Mouse (Mus musculus) heart, embryonic 12.5 days (tissue): ENCODE results near the gene Gm17482. TPM values are rescaled to one million over a fixed set of nuclear protein-coding genes. Genes with fewer than 3 reads are reported as not detected.

ENCODE experiments used
- ATAC-seq: fragments of 200-750 bp; cut with Nextera tagmentation; 2 replicates; pipeline ENCODE4 v1.8.0; 2017; ENCODE audit warnings: moderate TSS enrichment, moderate library complexity; ENCODE audit not compliant: insufficient number of reproducible peaks, low FRiP score
- H3K27ac ChIP-seq: fragments of 300-500 bp; sonication (generic); 2 replicates; pipeline ENCODE4 v1.5.1; 2016; ENCODE audit warnings: mild to moderate bottlenecking, moderate library complexity; ENCODE audit not compliant: poor library complexity, severe bottlenecking
- H3K27me3 ChIP-seq: fragments of 300-500 bp; sonication (generic); replicated peaks from 2 replicates; pipeline ENCODE4 v1.6.1; 2016; ENCODE audit warnings: mild to moderate bottlenecking, moderate library complexity
- H3K36me3 ChIP-seq: fragments of 300-500 bp; sonication (generic); 2 replicates; pipeline ENCODE4 v1.6.1; 2016; ENCODE audit warnings: mild to moderate bottlenecking, moderate library complexity
- H3K4me1 ChIP-seq: fragments of 300-500 bp; sonication (generic); replicated peaks from 2 replicates; pipeline ENCODE4 v1.6.1; 2016; ENCODE audit warnings: mild to moderate bottlenecking
- H3K4me2 ChIP-seq: fragments of 300-500 bp; sonication (generic); 2 replicates; pipeline ENCODE4 v1.6.1; 2016; ENCODE audit warnings: mild to moderate bottlenecking, moderate library complexity
- H3K4me3 ChIP-seq: fragments of 300-500 bp; sonication (generic); 2 replicates; pipeline ENCODE4 v1.5.1; 2016; ENCODE audit warnings: mild to moderate bottlenecking
- H3K9ac ChIP-seq: fragments of 300-500 bp; sonication (generic); 2 replicates; pipeline ENCODE4 v1.6.1; 2016; ENCODE audit warnings: mild to moderate bottlenecking, moderate library complexity
- H3K9me3 ChIP-seq: fragments of 300-500 bp; sonication (generic); replicated peaks from 2 replicates; pipeline ENCODE4 v1.6.1; 2016; ENCODE audit warnings: mild to moderate bottlenecking, moderate library complexity
- WGBS: fragments of 180-500 bp; shearing (Covaris S2); methylation state at CpG from one replicate; pipeline ENCODE4 v1.1.7; 2016; 5-methylcytosine and 5-hydroxymethylcytosine counted together
- polyA plus RNA-seq: library from polyadenylated mRNA; unstranded; fragments of >200 nt; fragmentation: Nextera tagmentation; extraction: Ambion mirVana; gene quantifications from 2 replicates; pipeline ENCODE4 v1.2.1, GENCODE M21; 2016

The Gm17482 gene
- polyA plus RNA-seq, 1 experiment from 2014 or later = not detected

DNA sequence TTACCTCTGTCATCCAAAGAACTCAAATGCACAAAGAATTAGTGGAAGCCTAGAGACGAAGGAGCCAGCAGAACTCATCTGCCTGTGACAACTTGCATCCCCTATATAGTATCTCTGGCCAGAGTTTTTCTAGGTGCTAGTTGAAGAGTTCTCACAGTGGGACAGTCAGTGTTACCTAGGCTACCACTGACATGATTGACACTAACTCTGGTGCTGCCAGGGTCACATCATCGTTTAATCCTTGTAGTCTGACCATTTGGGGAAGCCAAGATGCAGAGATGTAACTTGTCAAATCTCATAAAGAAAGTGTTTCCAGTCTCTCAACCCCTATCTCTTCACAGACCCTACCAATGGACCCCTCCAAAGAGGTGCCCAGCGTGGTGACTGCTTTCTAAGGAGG is 44.2 kb downstream of the Gm17482 start:
- WGBS = 58% methylated on average over 3 of the region's 3 CpGs
- H3K4me2 ChIP-seq = peak overlapping the region; percentile 11; the same call in 1 of the 2 replicates
- peaks cover 80% of the 10 kb centered on the region for H3K27me3 ChIP-seq

DNA sequence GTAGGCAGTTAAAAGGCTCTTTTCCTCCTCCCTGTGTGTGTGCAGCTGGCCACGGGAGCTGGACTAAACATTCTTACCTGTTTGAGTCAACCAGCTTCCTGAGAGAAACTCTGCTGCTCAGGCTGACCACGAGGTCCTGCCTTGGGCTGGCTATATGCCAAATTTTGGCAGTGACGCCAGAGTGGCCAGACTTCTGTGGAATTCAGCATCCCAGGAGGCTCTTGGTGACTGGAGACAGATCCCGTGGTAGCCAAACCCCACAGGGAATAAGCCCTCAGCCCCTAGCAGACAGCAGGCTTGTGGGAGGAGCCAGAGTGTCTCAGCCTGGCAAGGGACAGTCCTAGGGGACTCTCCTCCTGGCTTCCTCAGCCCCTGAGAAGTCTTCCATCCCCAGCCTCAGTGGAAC is 44.7 kb downstream of the Gm17482 start:
- Histone ChIP-seq H3K27me3 (peaks cover 80% of the 10 kb centered on the region), H3K4me3 (no peak overlapping the region), H3K36me3 (no peaks in the 10 kb centered on the region), H3K4me2 (peak overlapping the region; percentile 11), H3K9ac (no peak overlapping the region), H3K9me3 (no peaks in the 10 kb centered on the region), H3K27ac (0 out of 2 replicates have a peak overlapping the region, but pooled peaks have one; percentile 26), H3K4me1 (peaks cover 25% of the 10 kb centered on the region)
- 4% methylated on average over 4 of the region's 4 CpGs for WGBS
- peak; percentile 60 for ATAC-seq

More for the DNA sequence above, 44.2 kb downstream of the Gm17482 start:
- H3K4me3 ChIP-seq = no peak overlapping the region
- ATAC-seq = no peak
- H3K36me3 ChIP-seq = no peaks in the 10 kb centered on the region
- peaks cover 25% of the 10 kb centered on the region for H3K4me1 ChIP-seq
- 0 out of 2 replicates have a peak overlapping the region, but pooled peaks have one; percentile 26 for H3K27ac ChIP-seq
- no peaks in the 10 kb centered on the region for H3K9me3 ChIP-seq
- no peak overlapping the region for H3K9ac ChIP-seq

DNA sequence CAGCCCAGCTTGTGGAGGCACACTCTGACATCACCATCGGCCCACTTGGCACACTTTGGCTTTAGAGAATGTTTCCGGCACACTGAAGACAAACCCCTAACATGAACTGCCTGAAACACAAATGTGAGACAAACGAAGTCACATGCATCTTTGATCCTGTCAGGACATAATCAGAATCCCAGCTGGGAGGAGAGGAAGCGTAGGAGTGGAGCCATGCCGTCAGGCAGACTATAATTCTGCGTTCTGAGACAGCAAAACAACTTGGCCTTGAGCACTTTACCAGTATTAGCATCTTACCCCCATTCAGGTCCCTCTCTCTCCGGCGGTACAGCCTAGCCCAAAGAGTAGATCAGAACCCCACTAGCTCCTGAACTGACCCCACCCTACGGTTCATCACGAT is 46.2 kb downstream of the Gm17482 start:
- Histone ChIP-seq H3K9me3 (no peaks in the 10 kb centered on the region), H3K4me1 (peaks cover 34% of the 10 kb centered on the region), H3K4me3 (no peak overlapping the region), H3K27ac (no peak overlapping the region), H3K9ac (no peak overlapping the region), H3K27me3 (peaks cover 82% of the 10 kb centered on the region), H3K4me2 (no peak overlapping the region), H3K36me3 (no peaks in the 10 kb centered on the region)
- 84% methylated on average over 10 of the region's 10 CpGs for WGBS
- ATAC-seq = no peak

DNA sequence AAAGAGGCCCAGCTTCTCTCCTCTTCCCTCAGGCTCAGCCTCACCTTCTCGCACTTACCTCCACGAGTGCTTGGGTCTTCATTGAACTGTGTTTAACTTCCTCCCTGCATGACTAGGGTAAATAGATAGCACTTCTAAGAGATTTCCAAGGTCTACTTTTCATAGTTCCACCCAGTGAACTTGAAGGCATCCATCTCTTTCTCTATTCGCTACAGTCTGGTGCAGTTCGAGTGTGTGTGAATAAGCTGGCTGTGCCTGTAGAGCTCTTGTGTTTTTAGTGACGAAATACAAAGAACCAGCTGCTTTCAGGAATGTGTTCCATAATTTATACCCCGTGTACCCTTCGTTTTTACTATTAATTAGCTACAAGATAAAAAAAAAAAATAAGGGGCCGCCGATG is 47.6 kb downstream of the Gm17482 start:
- Histone ChIP-seq H3K4me2 (no peak overlapping the region), H3K9ac (no peak overlapping the region), H3K27me3 (peaks cover 83% of the 10 kb centered on the region), H3K4me3 (no peak overlapping the region), H3K4me1 (peaks cover 34% of the 10 kb centered on the region), H3K27ac (no peak overlapping the region), H3K9me3 (no peaks in the 10 kb centered on the region), H3K36me3 (no peaks in the 10 kb centered on the region)
- ATAC-seq = no peak
- WGBS = 81% methylated on average over 9 of the region's 9 CpGs

DNA sequence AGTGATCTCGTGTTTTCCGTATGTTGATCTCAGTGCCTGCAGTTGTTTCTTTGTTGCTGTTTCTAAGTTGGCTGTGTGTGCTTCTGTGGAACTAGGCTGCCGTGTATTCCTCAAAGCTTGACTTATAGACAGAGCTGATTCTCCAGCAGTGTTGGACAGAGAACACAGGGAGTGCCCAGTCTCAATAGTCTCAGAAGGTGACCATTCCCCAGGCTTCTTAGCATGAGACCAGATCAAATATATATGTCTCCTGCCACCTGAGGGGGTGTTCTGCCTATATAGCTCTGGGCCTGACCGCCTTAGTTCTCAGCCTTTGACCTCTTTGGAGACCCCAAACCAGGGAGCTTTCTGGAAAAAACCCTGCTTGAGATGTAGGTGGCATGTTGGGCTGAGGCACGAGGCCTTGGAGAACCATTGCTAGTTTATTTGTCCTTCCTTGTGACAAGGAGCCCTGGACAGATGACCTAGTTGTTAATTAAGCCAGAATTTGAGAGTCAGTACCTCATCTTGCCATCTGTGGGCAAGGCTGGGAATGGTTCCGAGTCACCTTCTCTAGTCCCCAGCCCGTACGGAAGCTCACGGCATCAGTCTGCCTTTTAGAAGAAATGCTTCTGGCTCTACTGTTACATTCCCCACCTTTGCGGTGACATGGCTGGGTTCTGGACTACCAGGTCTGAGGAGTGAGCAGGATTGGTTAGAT is 48.1 kb downstream of the Gm17482 start:
- Histone ChIP-seq H3K4me1 (peaks cover 28% of the 10 kb centered on the region), H3K9ac (no peak overlapping the region), H3K4me2 (no peak overlapping the region), H3K36me3 (no peaks in the 10 kb centered on the region), H3K27ac (no peak overlapping the region), H3K27me3 (peaks cover 82% of the 10 kb centered on the region), H3K9me3 (no peaks in the 10 kb centered on the region), H3K4me3 (no peak overlapping the region)
- 85% methylated on average over 10 of the region's 10 CpGs for WGBS
- no peak for ATAC-seq

DNA sequence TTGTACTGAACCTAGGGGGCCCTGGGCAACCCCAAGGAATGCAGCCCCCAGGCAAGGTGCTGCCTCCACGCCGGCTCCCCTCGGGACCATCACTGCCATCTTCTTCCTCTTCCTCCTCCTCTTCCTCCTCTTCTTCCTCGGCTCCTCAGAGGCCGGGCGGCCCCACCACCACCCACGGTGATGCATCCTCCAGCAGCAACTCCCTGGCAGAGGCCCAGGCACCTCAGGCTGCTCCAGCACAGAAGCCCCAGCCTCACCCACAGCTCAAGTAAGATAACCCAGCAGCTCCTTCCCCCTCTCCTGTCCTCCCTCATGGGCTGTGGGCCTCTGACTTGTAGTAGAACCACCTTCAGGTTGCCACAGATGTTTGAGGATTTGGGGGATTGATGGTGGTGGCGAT is 50.9 kb downstream of the Gm17482 start:
- H3K27ac ChIP-seq = no peak overlapping the region
- H3K27me3 ChIP-seq = peaks cover 95% of the 10 kb centered on the region
- H3K36me3 ChIP-seq = no peaks in the 10 kb centered on the region
- WGBS = 70% methylated on average over 8 of the region's 8 CpGs
- H3K9me3 ChIP-seq = no peaks in the 10 kb centered on the region
- 0 out of 2 replicates have a peak, but pooled peaks cover 8% of the 10 kb centered on the region for H3K4me1 ChIP-seq
- no peak overlapping the region for H3K4me2 ChIP-seq
- H3K4me3 ChIP-seq = no peak overlapping the region
- no peak for ATAC-seq
- no peak overlapping the region for H3K9ac ChIP-seq

DNA sequence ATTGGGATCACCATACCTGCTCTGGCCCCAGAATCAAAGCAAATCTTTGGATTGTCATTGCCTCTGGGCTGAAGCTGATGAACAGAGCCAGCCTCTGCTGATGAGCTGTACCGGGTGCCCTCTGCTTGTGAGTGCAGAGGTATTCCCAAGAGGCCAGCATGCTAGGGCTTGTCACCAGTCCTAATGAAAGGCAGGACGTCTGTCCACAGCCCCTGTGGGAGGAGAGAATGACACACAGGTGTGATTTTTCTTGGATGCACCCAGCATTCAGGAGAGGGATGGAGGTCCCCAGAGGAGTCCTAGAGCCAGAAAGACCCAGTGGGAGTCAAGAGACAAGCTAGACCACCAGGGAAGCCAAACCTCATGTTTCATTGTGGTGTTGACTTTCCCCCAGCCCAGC is 52.5 kb downstream of the Gm17482 start:
- WGBS = 61% methylated on average over 2 of the region's 2 CpGs
- H3K36me3 ChIP-seq = no peaks in the 10 kb centered on the region
- no peak for ATAC-seq
- H3K4me2 ChIP-seq = no peak overlapping the region
- peaks cover 94% of the 10 kb centered on the region for H3K27me3 ChIP-seq
- H3K27ac ChIP-seq = no peak overlapping the region
- no peak overlapping the region for H3K9ac ChIP-seq
- no peaks in the 10 kb centered on the region for H3K9me3 ChIP-seq
- H3K4me3 ChIP-seq = no peak overlapping the region
- 0 out of 2 replicates have a peak, but pooled peaks cover 8% of the 10 kb centered on the region for H3K4me1 ChIP-seq

DNA sequence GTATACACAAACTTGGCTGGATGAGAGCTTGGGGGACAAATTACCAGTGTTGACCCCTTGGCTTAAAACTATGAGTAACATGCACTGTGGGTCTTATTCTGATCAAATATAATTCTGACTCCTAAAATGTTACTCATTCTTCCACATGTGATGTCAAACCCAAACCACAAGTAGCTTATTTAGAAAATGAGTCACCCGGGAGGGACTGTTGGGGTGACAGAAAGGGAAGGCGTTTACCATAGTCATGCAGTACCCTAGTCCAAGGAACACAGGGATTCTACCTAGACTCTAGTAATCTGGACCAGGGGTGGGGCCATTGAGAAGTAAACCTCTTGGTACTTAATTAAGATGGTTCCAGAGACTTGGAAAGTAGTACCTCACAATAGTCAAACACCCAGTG is 57.0 kb downstream of the Gm17482 start:
- no peak for ATAC-seq
- H3K36me3 ChIP-seq = no peaks in the 10 kb centered on the region
- H3K9me3 ChIP-seq = no peaks in the 10 kb centered on the region
- no peak overlapping the region for H3K9ac ChIP-seq
- peaks cover 7% of the 10 kb centered on the region for H3K4me1 ChIP-seq
- no peak overlapping the region for H3K27ac ChIP-seq
- H3K4me3 ChIP-seq = no peak overlapping the region
- WGBS = 67% methylated on average over 2 of the region's 2 CpGs
- H3K4me2 ChIP-seq = no peak overlapping the region
- H3K27me3 ChIP-seq = peaks cover 77% of the 10 kb centered on the region

DNA sequence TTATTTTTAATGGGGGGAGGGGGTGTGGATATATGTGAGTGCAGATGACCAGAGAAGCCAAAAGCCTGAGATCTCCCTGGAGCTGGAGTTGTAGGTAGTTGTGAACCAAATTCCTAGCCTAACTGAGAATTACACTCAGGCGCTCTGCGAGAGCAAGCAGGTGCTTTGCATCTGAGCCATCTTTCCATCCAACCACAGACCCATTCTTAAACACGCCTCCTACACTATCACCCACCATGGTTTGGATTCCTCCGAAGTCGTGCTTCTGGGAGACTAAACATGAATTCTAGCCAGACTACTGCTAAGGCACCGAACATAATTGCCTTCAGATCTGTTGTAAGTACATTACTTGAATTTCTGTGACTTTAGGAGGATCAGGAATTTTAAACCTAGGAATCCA is 59.3 kb downstream of the Gm17482 start:
- peaks cover 68% of the 10 kb centered on the region for H3K27me3 ChIP-seq
- WGBS = 64% methylated on average over 6 of the region's 6 CpGs

DNA sequence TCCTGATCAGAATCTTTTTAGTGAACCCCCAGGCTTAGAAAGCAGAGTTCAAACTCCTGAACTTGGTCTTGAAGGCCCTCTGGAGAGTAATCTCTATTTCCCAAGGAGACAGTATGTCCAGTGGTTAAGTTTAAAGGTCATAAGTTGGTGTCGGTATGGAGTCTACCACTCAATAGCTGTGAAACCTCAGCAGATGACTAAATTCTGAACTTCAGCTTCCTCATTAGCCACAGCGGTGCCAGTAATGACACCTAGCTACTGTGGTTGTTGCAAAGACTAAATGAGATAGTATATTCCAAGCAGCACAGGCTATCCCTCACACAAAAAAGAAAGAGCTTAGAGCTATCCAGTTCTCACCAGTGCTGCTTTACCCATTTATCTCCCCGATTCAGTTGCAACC is 61.1 kb downstream of the Gm17482 start:
- peaks cover 56% of the 10 kb centered on the region for H3K27me3 ChIP-seq
- no peak overlapping the region for H3K4me2 ChIP-seq
- peaks cover 25% of the 10 kb centered on the region for H3K4me1 ChIP-seq
- no peak for ATAC-seq
- H3K27ac ChIP-seq = no peak overlapping the region
- H3K9me3 ChIP-seq = no peaks in the 10 kb centered on the region
- WGBS = 83% methylated on average over 3 of the region's 3 CpGs
- H3K4me3 ChIP-seq = no peak overlapping the region
- no peaks in the 10 kb centered on the region for H3K36me3 ChIP-seq
- H3K9ac ChIP-seq = no peak overlapping the region

More for the DNA sequence above, 59.3 kb downstream of the Gm17482 start:
- no peak for ATAC-seq
- Histone ChIP-seq H3K9me3 (no peaks in the 10 kb centered on the region), H3K36me3 (no peaks in the 10 kb centered on the region), H3K4me1 (peaks cover 16% of the 10 kb centered on the region), H3K27ac (no peak overlapping the region), H3K4me2 (no peak overlapping the region), H3K9ac (no peak overlapping the region), H3K4me3 (no peak overlapping the region)

DNA sequence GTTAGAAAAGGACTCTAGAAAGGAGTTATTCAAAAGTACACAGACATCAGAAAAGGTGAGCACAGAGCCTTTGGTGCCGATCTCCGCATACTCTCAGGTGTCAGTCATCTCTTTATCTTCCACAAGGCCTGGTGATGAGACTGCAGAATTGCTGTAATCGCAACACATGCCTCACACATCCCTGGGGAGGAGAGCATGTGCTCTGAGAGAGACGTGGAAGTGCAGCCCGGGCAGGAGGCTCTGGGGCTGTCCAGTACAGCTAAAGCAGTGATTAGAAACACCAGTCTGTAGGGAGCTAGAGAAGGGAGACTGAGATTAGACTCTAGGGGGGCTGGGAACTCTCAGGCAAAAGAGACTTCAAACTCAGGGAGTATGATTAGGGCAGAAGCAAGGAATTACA is 63.4 kb downstream of the Gm17482 start:
- H3K36me3 ChIP-seq = no peaks in the 10 kb centered on the region
- no peak overlapping the region for H3K27ac ChIP-seq
- H3K27me3 ChIP-seq = peaks cover 53% of the 10 kb centered on the region
- no peak overlapping the region for H3K9ac ChIP-seq
- H3K4me3 ChIP-seq = no peak overlapping the region
- no peak for ATAC-seq
- WGBS = 29% methylated on average over 5 of the region's 5 CpGs
- H3K4me1 ChIP-seq = peaks cover 27% of the 10 kb centered on the region
- H3K9me3 ChIP-seq = no peaks in the 10 kb centered on the region
- no peak overlapping the region for H3K4me2 ChIP-seq

DNA sequence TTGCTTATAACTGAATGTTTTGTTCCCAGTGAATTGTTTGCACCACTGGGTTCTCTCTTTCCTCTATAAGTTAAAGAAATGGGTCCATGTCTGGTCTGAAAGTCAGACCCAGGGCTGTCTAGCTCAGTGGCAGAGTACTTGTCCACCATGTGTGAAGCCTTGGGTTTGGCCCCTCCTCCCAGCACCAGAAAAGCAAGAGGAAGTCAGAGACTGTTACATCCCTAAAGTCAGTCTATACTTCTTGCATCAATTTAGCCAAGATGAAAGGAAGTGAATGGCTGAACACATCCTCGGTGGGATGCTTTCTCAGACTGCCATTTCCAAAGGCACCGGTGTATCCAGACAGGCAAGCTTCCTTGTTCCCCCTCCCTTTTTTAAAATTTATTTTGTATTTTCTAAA is 63.9 kb downstream of the Gm17482 start:
- peaks cover 27% of the 10 kb centered on the region for H3K4me1 ChIP-seq
- H3K27me3 ChIP-seq = peaks cover 53% of the 10 kb centered on the region
- no peaks in the 10 kb centered on the region for H3K9me3 ChIP-seq
- WGBS = 79% methylated on average over 2 of the region's 2 CpGs
- no peak overlapping the region for H3K9ac ChIP-seq
- no peak overlapping the region for H3K27ac ChIP-seq
- no peak overlapping the region for H3K4me2 ChIP-seq
- H3K4me3 ChIP-seq = no peak overlapping the region
- H3K36me3 ChIP-seq = no peaks in the 10 kb centered on the region
- no peak for ATAC-seq
